Mouse (Mus musculus): ENCODE results near the gene Abr.

Gene Abr

GRCm38 (mm10) chr11:76518125-76518524, 104.0 kb downstream of the Abr start:
- no peak for DNase-seq (ENCODE audit: low read depth, low spot score)

DNA sequence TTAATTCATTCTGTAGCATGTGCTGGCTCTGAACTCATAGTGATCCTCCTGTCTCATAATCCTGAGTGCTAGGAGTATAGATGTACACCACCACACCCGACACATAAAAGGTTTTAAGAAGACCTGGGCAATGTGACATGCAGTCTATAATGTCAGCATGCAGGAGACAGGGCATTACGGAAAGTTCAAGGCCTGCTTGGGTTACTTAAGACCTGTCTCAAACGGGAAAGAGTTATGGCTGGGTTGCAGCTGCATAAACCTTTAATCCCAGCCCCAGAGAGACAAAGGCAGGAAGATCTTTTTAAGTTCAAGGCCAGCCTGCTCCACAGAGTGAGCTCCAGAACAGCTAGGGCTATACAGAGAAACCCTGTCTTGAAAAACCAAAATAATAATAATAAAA, 105.2 kb downstream of the Abr start:
- DNase-seq (ENCODE audit: low read depth, low spot score) = no peak

- DNase-seq (ENCODE audit: low read depth, low spot score) = no peak
Measured at GRCm38 (mm10) chr11:76515123-76515522, 107.0 kb downstream of the Abr start.

GRCm38 (mm10) chr11:76510977-76511376, 111.1 kb downstream of the Abr start:
- no peak for DNase-seq (ENCODE audit: low read depth, low spot score)

DNA sequence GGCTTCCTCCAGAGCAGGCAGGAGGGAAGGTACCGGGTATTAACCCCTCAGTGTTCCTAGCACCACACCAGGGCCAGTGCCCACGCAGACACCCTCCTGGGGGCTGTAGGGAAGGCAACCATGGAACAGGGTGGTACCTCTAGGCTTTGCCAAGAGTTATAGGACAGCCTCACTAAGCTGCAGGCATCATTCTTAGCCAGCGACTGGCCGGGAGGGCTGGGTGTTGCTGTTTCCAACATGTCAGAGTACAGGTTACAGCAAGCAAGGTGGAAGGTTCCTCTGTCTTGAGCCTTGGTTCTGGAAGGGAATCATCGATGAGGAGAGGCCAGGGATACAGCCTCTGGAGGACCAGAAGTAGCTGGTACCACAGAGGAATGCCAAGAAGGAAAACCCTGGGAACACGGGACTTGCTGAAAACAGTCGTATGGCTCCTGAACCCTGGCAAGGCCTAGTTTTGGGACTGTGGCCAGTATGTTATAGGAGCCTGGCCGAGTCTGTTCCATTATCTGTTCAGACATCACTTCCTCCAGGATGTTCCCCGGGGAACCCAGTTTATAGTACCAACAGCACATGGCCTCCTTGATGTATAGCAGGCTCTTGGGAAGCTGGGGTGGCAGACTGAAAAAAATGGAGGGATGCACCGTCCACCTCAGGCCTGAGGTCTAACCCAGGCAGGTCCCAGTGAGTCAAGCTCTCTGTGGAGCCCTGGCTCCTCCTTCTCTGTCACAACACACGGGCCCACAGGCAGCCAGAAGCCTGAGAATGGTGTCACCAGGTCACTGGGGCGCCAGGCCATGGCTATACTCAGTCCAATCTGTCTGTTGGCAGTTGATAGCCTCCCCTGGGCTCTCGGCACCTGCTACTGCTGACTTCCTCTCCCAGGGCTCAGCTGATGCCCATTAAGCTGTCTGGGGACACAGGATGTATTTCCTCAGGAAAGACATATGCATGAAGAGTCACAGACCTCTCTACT, 112.1 kb downstream of the Abr start:
- no peak for DNase-seq (ENCODE audit: low read depth, low spot score)

DNA sequence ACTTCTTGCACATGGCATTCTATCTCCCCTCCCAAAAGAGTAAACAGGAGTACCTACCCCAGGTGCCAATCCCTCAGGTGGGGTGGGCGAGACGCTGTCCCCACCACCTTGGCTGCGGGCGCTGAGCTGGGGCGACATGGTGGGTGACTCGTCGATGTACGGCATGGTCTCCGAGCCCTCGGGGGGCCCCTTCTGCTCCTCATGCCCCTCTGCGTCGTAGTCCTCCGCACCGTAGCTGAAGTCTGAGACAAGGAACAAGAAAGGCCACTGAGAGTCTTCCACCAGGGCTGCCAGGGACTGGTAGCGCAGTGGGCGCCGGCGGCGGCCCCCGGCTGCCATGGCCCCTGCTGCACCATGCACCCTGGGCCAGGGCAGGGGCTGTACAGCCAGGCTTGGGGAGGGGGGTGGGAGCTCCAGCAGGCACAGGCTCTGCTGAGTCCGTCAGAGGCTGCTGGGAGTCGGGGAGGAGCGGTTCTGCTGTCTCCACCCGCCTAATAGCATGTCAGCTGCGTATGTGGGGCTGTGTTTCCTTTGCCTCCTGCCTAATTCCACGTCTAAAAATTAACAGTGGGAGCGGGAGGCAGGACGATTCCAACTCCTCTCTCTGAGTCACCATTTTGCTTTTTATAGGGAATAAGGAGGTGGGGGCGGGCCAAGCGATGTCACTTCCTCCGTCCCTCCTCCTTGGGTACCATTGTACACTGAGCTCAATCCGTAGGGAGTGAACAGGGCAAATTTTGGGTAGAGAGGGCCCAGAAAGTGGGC, 113.1 kb downstream of the Abr start:
- DNase-seq (ENCODE audit: low read depth, low spot score) = no peak

GRCm38 (mm10) chr11:76508125-76508524, 114.0 kb downstream of the Abr start:
- DNase-seq (ENCODE audit: low read depth, low spot score) = no peak

DNA sequence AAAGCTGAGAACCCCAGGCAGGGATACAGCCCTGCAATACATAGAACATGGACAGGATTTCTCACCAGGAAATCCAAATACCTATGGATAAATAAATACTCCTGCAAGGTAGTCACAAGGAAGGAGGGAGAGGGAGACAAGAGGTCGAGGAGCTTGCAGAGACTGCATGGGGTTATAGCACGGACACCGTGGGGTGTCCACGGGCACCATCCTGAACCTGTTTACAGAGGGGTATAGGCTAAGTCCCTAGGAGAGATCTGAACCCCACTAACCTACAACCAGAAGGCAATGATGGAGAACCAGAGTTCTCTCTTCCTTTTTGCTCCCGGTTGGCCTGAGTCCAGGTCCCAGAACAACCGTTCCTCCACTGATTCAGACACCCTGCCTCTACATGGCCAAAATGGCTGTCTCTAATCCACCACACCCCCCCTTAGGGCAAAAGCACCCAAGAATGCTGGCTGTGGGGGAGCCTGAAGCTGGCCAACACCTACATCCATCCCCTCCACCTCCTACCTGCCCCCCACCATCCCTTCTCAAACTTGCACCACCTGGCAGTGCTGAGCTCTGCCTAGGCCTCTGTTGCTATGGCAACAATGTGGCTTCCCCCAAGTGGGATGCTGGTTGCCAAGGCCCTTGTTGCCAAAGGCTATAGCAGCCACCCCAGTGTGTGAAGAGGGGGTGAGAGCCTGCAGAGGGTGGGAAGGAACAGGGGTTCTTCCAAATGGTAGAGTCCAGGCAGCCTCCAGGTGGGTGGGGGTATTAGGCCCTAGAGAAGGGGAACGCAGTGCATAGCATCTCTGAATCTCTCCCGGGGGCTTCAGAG, 114.6 kb downstream of the Abr start:
- no peak for DNase-seq (ENCODE audit: low read depth, low spot score)

DNA sequence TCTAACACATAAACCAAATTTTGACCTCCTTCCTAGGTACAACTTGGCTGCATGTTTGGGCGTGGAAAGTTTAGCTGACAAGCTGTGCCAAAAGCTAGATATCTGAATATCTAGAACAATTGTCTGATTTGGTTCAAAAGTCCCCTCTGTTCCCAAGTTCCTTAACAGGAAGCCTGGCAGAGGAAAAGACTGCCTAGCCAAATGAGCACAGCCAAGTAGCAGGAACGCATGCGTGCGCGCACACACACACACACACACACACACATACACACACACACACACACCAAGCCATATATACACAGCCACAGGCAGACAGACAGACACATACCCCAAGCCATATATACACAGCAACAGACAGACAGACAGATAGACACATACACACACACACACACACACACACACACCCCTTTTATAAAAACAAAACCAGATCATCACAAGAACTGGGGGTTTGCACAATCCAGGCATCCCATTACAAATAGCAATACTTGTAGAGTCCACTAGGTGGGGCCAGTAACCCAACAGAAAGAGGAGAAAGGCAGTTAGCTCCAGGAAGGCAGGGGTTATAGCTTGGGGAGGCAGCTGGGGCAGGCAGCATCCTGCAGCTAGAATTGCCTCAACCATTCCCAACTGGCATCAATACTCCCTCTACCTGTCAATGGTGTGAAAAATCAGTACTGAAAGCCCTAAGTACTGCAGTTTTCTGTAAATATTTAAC, 115.4 kb downstream of the Abr start:
- no peak for DNase-seq (ENCODE audit: low read depth, low spot score)

GRCm38 (mm10) chr11:76505106-76505505, 117.0 kb downstream of the Abr start:
- DNase-seq (ENCODE audit: low read depth, low spot score) = no peak

DNA sequence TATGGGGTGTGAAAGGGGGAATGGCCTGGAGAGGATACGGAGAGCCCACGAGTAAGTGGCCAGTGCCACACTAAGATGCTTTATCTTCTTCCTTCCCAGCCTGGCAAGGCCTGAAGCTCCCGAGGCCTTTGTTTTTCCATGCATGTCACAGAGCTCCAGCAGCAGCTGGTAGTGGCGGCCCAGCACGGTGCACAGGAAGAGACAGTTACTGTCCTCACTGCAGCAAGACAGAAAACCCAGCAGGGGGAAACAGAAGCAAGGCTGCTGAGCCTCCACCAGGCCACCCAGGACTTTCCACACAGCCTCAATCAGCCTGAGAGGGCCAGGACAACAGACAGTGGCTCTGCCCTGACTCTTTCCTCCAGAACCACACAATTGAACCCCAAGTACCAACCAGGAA, 118.1 kb downstream of the Abr start:
- no peak for DNase-seq (ENCODE audit: low read depth, low spot score)

DNA sequence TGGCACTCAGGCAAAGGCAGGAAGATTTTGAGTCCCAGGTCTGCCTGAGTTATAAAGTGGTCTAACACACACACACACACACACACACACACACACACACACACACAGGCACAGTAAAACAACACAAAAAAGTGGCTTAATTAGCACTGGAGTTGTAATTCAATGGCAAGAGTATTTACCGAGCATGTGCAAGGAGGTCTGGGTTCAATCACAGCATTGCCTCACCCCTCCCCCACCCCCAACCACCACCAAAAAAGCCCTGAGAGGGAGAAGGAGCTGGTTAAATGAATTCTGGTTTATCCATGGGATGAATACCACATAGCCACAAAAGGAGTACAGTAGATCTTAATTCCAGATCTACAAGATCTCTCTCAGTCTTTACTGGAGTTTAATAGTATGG, 122.1 kb downstream of the Abr start:
- DNase-seq (ENCODE audit: low read depth, low spot score) = no peak

- DNase-seq (ENCODE audit: low read depth, low spot score) = no peak
Measured at GRCm38 (mm10) chr11:76499564-76499963, 122.5 kb downstream of the Abr start.

DNA sequence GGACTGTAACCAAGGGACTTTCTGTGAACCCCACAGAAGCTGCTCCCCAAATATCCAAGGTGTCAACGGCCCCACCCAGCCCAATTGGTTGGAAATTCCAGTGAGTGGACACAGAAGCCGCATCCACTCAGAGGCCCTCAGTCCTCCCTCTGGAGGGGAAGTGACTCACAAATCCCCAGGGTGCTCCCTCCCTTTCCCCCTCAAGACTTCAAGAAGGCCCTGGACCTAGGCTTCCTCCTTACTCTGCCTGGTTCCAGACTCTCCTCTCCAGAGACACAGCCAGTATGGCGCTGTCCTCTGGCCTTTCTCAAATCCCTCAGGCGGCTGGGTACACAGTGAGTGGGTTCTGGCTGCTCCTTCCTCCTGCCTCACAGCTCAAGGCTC, 124.4 kb downstream of the Abr start:
- no peak for DNase-seq (ENCODE audit: low read depth, low spot score)

DNA sequence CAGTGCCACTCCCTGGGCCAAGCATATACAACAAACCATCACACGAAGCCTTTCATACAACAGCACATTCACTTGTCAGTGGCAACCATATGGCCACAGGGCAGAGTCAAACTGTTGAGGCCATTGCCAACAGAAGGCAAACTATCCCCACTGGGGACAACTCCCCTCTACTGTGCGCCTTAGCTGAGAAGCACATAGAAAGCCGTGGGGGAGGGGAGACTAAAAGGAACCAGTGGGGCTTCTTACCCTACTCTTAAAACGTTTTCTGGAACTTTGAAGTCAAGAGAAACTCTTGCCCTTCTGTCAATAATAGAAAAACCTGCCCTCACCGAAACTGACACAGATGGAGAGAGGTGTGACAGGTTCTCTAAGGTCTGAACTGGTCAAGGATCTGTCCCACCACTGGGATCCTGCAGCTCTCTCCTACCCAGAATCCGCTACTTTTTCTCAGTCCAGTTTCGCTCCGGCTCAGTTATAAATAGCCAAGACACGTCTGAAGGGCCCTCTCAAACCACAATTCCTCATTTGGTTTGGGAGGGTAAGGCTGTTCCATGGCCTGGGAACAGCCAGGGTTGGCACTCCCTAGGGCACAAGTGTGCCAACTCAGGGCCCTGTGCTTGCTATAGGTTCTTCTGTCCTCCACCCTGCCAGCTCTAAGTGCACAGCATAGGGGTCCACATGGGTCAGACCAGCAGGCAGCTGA, 124.9 kb downstream of the Abr start:
- DNase-seq (ENCODE audit: low read depth, low spot score) = no peak

DNA sequence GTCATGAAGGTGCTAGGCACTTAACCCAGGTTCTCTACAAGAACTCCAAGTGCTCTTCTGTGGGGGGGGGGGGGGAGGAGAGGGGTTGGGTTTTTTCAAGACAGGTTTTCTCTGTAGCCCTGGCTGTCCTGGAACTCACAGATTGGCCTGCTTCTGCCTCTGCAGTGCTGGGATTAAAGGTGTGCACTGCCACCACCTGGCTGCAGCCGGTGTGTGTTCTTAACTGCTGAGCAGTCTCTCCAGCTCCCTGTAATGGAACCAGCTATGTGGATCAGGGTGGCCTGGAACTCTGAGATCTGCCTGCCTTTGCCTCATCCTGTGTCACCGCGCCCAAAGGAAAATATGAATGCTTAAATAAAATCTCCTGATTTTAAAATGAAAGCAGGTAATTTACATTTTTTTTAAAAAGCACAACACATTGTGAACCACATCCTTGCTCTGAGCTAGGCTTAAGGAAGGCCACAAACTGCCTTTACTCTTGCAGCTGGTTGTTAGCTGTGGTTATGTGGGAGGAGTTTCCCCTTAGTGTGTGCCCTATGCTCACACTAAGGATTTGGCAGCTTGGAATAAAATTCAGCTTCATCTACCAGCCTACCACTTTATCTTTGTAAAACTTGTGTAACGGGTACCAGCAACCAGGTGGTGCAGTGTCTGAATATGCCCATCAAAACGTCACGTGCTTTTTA, 125.9 kb downstream of the Abr start:
- no peak for DNase-seq (ENCODE audit: low read depth, low spot score)

DNA sequence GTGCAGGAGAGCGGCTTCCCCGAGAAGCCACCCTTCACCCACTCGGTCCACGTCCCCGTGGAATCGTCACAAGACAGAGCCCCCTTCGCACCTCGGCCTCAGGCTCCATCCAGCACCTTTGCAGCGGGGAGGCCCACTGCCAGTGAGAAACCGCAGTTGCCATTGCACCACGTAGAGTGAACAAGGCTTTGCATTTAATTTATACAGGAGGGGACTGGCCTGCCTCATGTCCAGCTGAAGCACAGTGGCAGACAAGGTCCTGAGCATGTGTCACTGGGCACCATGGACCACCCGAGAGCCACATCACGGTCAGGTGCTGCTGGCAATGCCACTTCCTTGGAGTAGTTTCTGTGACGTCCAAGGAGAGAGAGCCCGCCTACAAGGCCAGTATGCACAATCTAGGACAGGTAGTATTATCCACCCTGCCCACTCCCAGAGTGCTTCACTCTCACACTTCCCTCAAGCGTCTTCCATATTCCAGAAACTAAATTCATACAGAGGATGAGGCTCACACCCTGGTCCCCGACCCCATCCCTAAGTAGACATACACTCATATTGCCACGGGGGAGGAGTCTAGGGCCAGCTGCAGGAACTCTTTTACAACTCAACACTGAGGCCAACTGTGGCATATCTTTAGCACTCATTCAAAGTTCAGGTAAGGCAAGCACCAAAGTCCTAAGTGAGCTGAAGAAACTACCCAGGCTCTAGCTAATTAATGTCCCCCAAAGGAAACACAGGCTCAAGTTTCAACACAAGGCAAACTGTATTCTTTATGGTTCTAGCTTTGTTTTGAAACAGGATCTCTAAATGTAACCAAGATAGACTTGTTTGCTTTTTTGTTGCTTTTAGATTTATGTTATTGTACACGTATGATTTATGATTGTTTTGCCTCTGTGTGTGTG, 126.7 kb downstream of the Abr start:
- no peak for DNase-seq (ENCODE audit: low read depth, low spot score)

- peak; percentile 63 for DNase-seq (ENCODE audit: low read depth, low spot score)
Measured at GRCm38 (mm10) chr11:76494360-76495126, 127.6 kb downstream of the Abr start.
